Mouse (Mus musculus): ENCODE measurements around the gene Ucn.

The Ucn gene

DNA sequence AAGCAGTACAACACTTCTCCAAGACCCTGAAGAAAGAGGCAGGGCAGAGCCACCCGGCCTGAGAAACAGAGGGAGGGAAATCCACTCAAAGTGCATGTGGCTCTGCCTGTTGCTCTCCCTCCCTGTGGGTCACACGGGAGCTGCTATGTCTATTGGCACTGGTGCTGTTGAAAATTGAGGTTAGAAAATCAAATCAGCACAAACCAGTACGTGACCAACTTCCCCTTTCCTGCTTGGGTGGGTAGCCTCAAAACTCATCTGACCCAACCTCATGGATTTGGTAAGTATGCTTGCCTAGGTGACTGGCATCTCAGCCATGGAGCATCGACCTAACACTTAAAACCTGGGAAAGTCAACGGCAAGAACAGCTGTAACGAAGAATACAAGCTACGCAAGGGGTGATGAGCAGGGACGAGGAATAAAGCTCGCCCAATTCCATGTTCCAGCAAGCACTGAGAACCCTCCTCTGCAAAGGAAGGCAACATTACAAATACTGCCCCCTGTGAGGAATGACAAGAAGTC is 32.8 kb downstream of the Ucn start, which contains the start of gene Dnajc5g:
Gene Dnajc5g (plus strand): TSS at position 472 of the 522 bp plus-strand sequence.
- DNase-seq = no peak

DNA sequence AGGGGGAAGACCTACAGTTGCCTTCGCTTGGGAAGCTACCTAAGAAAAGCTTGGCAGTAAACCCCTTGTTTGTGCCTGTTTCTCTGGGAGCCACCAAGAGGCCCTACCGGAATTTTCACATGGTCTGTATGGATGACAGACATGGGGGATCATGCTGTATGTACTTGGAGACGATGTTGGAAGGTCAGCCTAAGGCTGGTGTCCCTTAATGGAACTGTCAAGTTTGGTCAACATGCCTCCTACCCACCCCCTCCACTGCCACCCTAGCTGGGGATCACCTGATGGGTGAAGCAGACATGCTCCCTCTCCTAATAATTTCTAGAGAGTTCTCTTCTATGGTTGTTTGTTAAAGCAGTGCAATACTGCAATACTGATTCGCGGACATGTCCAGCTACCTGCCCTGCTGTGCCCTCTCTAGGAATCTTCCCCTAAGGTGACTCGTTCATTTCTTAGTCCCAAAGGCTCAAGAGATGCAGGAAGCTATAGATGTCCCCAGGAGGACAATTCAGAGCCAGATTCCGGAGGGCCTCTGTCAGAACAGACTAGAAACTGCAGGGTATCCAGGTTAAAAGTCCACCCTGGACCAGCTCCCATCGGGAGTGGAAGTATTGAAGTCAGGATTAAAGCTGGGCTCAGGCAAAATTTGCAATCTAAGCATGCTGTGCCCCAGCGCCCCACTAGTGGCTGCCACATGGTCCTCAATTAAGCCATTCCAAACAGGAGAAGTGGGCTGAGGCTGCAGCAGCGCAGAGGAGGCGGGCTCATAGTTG is 42.7 kb downstream of the Ucn start:
- DNase-seq = no peak

DNA sequence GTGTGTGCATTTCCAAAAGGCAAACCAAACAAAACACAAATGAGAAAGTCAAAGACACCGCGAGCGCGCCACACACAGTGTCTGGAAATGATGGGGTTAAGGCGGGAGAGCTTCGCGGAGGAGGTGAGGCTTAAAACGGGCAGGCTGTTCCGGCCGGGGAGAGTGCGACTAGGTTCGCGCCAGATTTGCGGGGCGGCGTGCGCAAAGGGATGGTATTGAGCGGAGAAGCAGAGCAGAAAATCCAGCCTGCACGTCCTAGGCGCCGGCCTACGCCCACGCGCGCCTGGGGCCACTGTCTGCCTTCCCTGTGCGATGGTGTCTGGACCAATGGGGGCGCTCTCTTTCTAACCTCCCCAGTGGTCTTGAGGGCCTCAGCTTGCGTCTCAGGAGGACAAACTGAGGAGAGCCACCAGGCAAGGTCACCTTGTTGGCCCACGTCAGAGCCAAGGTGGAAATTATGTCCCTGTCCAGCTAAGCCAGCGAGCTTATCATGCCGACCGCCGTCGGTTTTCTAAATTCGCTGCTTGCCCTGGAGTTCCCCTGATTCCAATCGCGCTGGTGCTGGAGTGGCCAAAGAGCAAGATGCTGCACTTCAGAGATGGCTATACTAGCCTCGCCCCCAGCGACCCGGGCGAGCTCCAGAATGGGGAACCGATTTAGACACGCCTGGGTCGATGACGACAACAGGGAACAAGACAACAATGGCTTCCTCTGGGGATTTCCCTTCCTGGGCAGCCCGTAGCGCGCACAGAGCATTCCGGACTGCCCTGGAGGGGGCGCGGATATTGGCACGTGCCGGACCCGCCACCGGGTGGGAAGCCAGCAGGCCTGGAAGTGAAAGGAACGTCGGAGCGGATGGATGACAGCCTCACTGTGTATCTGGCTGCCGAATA is 43.6 kb downstream of the Ucn start:
- peak; percentile 60 for DNase-seq

DNA sequence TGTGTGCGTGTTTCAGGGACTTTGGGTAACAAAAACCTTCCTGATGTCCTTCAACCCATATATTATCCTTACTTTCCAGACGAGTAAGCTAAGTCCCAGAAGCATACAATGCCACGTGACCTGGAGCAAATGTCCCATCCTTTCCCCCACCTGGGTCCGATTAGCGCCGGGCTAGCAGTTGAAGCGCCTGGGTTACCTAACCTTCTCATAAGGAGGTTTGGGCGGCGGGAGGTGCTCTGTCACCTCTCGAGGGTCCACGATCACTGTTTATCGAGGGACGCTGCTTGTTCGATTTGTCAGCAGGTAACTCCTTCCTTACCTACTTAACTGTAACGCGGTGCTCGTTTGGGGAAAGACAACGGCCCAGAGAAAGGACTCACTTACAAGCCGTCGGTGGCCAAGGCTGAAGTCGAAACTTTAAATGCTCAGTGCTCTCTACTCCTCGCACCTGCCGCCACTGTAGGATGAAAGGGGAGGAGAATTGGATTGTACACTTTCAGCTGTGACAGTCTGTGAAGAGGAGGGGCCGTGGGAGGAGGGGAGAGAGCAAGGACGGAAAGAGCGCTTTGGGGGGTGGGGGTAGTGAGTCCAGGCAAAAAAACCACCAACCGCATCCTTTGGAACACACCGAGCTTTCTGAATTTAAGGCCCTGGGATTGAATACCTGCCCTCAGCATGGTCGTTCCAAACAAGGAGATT is 44.4 kb downstream of the Ucn start:
- no peak for DNase-seq

DNA sequence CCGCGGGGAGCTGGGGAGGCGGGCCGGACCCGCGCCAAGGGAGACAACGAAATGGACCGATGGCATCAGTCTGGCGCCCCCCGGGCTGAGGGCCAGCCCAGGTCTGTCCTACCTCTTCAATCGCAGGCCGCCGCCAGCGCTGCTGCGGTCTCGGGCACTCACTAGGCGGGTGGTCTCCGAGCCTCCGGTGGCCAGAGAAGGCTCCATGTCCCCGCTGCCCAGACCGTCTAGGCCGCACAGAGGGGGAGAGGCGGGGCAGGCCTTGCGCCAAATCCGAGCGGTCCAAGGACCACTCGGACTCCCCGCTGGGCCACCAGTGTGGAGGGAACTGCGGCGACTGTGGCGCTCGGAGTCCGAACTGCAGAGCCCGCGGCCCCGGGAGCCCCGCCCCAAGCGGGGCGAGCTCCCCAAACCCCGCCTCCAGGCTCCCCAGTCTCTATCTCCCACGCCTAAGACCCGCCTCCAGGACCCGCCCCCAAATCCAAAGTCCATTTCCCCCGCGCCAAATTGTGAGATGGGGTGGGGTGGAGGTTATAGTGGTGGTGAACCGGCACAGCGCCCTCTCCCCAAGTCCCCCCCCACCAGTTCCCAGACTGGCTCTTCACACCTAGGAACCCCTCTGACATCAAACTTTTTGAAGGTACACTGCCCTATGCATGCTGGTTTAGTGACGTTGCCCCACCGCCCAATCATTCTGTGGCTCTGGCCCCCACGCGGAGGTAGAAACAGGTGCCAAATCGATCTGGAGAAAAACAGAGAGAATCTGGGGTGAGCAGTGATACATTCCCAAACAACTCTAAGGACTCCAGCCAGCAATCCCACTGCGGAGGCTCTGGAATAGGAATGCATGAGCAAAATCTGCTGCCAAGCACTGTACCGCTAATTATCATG is 45.2 kb downstream of the Ucn start:
- peak; percentile 66 for DNase-seq

DNA sequence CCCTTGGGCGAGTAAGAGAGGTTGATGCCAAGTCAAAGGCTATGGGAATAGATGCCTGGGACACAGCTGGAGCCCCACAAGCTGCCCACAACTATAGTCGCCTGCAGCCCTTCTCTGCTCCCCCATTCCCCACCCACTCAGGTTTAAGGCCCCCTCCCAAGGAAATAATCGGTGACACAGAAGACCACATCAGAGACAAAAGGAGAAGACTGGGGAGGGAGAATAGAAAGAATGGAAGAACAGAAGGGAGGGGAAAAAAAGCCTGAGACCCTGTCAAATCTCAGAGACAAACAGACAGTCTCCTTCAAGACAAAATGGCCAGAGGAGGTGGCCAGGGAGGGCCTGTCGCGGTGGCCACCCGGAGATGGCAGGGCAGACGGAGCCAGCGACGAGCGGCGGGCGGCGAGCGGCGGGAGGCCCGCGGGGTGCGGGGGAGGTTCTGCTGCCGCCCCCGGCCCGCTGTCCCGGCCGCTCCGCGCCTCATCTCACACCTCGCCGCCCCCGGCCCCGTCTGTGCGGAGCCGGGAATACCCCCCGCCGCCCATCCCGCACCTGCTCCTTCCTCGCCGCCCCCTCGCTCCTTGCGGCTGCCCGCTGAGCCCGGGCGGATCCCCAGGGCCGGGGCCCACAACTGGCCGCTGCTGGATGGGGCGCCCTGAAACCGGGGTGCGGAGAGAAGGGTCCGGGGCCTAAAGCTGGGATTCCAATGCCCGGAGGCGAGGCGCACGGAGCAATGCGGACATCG is 46.2 kb downstream of the Ucn start:
- peak; percentile 78 for DNase-seq

All from right cerebral cortex, postnatal 25 days (tissue).